Mouse (Mus musculus) spleen, adult 2 months (tissue): ENCODE results near the gene Sfxn3.

Experiments used
- CTCF ChIP-seq: fragments of 200-500 bp; IDR thresholded peaks from 2 replicates; pipeline ENCODE4 v1.5.1; 2011; ENCODE audit warnings: mild to moderate bottlenecking, inconsistent platforms; ENCODE audit not compliant: insufficient read depth, insufficient read length, insufficient replicate concordance; ENCODE audit errors: extremely low read depth
- POLR2A ChIP-seq: fragments of 200-500 bp; IDR thresholded peaks from 2 replicates; pipeline ENCODE4 v1.6.1; 2011; ENCODE audit warnings: low read depth, low read length, inconsistent platforms

GRCm38 (mm10) chr19:45016341-45017215, 30.7 kb upstream of the Sfxn3 start:
- no peak for TF ChIP-seq CTCF
- no peak for TF ChIP-seq POLR2A
